Mouse (Mus musculus) neural tube, embryonic 15.5 days (tissue): ENCODE data around the gene Prmt1. TPM values are rescaled to one million over a fixed set of nuclear protein-coding genes. Genes with fewer than 3 reads are reported as not detected.

Experiments
- ATAC-seq: fragments of 200-750 bp; cut with Nextera tagmentation; 2 replicates; pipeline ENCODE4 v1.8.0; 2017; ENCODE audit warnings: mild to moderate bottlenecking, moderate TSS enrichment, moderate library complexity; ENCODE audit not compliant: low FRiP score
- H3K27ac ChIP-seq: fragments of 300-500 bp; sonication (generic); replicated peaks from 2 replicates; pipeline ENCODE4 v1.5.1; 2015; ENCODE audit warnings: mild to moderate bottlenecking, inconsistent platforms
- H3K27me3 ChIP-seq: fragments of 300-500 bp; sonication (generic); replicated peaks from 2 replicates; pipeline ENCODE4 v1.6.1; 2015; ENCODE audit warnings: inconsistent platforms
- H3K36me3 ChIP-seq: fragments of 300-500 bp; sonication (generic); 2 replicates; pipeline ENCODE4 v1.6.1; 2015; ENCODE audit warnings: inconsistent platforms
- H3K4me1 ChIP-seq: fragments of 300-500 bp; sonication (generic); 2 replicates; pipeline ENCODE4 v1.6.1; 2015; ENCODE audit warnings: inconsistent platforms
- H3K4me2 ChIP-seq: fragments of 300-500 bp; sonication (generic); 2 replicates; pipeline ENCODE4 v1.6.1; 2015; ENCODE audit warnings: inconsistent platforms, mild to moderate bottlenecking, moderate library complexity
- H3K4me3 ChIP-seq: fragments of 300-500 bp; sonication (generic); replicated peaks from 2 replicates; pipeline ENCODE4 v1.5.1; 2015; ENCODE audit warnings: mild to moderate bottlenecking, inconsistent platforms
- H3K9ac ChIP-seq: fragments of 300-500 bp; sonication (generic); replicated peaks from 2 replicates; pipeline ENCODE4 v1.6.1; 2015; ENCODE audit warnings: mild to moderate bottlenecking, inconsistent platforms
- H3K9me3 ChIP-seq: fragments of 300-500 bp; sonication (generic); replicated peaks from 2 replicates; pipeline ENCODE4 v1.6.1; 2016; ENCODE audit warnings: inconsistent platforms
- WGBS: fragments of 180-500 bp; shearing (Covaris S2); methylation state at CpG from one replicate; pipeline ENCODE4 v1.1.7; 2015; ENCODE audit warnings: mixed read lengths; 5-methylcytosine and 5-hydroxymethylcytosine counted together
- polyA plus RNA-seq: library from polyadenylated mRNA; unstranded; fragments of >200 nt; fragmentation: Nextera tagmentation; extraction: Ambion mirVana; gene quantifications from 2 replicates; pipeline ENCODE4 v1.2.1, GENCODE M21; 2015

The Prmt1 gene
- polyA plus RNA-seq, 1 experiment from 2014 or later, result 615 TPM

GRCm38 (mm10) chr7:45020225-45020624, 33.9 kb upstream of the Prmt1 start:
- Histone ChIP-seq H3K36me3 (no peaks in the 10 kb centered on the region), H3K4me3 (no peak overlapping the region), H3K27ac (no peak overlapping the region), H3K9ac (no peak overlapping the region), H3K4me2 (no peak overlapping the region), H3K4me1 (peaks cover 26% of the 10 kb centered on the region), H3K9me3 (no peaks in the 10 kb centered on the region), H3K27me3 (peaks cover 5% of the 10 kb centered on the region; the same call in 1 of the 2 replicates)
- WGBS, result 71% methylated on average over 9 of the region's 9 CpGs
- no peak for ATAC-seq

GRCm38 (mm10) chr7:45019031-45019571, 32.7 kb upstream of the Prmt1 start:
- 43% methylated on average over 8 of the region's 8 CpGs for WGBS
- no peak for ATAC-seq
- Histone ChIP-seq H3K9me3 (no peaks in the 10 kb centered on the region), H3K4me2 (peak overlapping the region; percentile 86), H3K36me3 (no peaks in the 10 kb centered on the region), H3K27me3 (peaks cover 5% of the 10 kb centered on the region; the same call in 1 of the 2 replicates), H3K4me1 (peaks cover 38% of the 10 kb centered on the region), H3K9ac (no peak overlapping the region), H3K4me3 (peak overlapping the region; percentile 91; the same call in 1 of the 2 replicates), H3K27ac (no peak overlapping the region)

GRCm38 (mm10) chr7:45017242-45018061, 31.1 kb upstream of the Prmt1 start, which contains the start of gene Rras:
Rras (plus strand) TSS chr7:45017961.
- peaks cover 15% of the 10 kb centered on the region for H3K36me3 ChIP-seq
- peak within 1 kb of the TSS; percentile 84 for H3K27ac ChIP-seq
- H3K4me1 ChIP-seq, result peaks cover 50% of the 10 kb centered on the region
- no peaks in the 10 kb centered on the region for H3K9me3 ChIP-seq
- ATAC-seq, result peak; percentile 72
- H3K4me3 ChIP-seq, result peak within 1 kb of the TSS; percentile 91
- H3K9ac ChIP-seq, result peak within 1 kb of the TSS; percentile 45
- H3K4me2 ChIP-seq, result peak within 1 kb of the TSS; percentile 86
- under 1% methylated on average over 36 of the region's 36 CpGs for WGBS
- H3K27me3 ChIP-seq, result peaks cover 5% of the 10 kb centered on the region; the same call in 1 of the 2 replicates

- Histone ChIP-seq H3K4me3 (peak overlapping the region; percentile 91), H3K4me1 (peaks cover 50% of the 10 kb centered on the region), H3K9me3 (no peaks in the 10 kb centered on the region), H3K9ac (peak overlapping the region; percentile 45), H3K4me2 (peak overlapping the region; percentile 86), H3K36me3 (peaks cover 22% of the 10 kb centered on the region), H3K27ac (peak overlapping the region; percentile 84), H3K27me3 (peaks cover 5% of the 10 kb centered on the region; the same call in 1 of the 2 replicates)
- ATAC-seq, result no peak
- WGBS, result under 1% methylated on average over 4 of the region's 4 CpGs
These were observed 30.4 kb upstream of the Prmt1 start for GRCm38 (mm10) chr7:45016761-45017160.

- H3K4me3 ChIP-seq, result peak within 1 kb of the TSS; percentile 91
- H3K9me3 ChIP-seq, result no peaks in the 10 kb centered on the region
- H3K27me3 ChIP-seq, result peaks cover 5% of the 10 kb centered on the region; the same call in 1 of the 2 replicates
- peak within 1 kb of the TSS; percentile 86 for H3K4me2 ChIP-seq
- H3K27ac ChIP-seq, result peak within 1 kb of the TSS; percentile 84
- peak; percentile 95 for ATAC-seq
- H3K36me3 ChIP-seq, result peaks cover 28% of the 10 kb centered on the region
- H3K9ac ChIP-seq, result peak within 1 kb of the TSS; percentile 88
- peaks cover 50% of the 10 kb centered on the region for H3K4me1 ChIP-seq
- under 1% methylated on average over 68 of the region's 69 CpGs for WGBS
These were observed 29.7 kb upstream of the Prmt1 start, which contains the start of gene Scaf1 for GRCm38 (mm10) chr7:45015957-45016612. Scaf1 (minus strand) TSS chr7:45016363.

GRCm38 (mm10) chr7:45015344-45015956, 29.1 kb upstream of the Prmt1 start:
- Histone ChIP-seq H3K4me3 (peak overlapping the region; percentile 91), H3K27me3 (peaks cover 5% of the 10 kb centered on the region; the same call in 1 of the 2 replicates), H3K4me2 (peak overlapping the region; percentile 86), H3K9me3 (no peaks in the 10 kb centered on the region), H3K27ac (peak overlapping the region; percentile 84), H3K36me3 (peaks cover 32% of the 10 kb centered on the region), H3K4me1 (peaks cover 50% of the 10 kb centered on the region), H3K9ac (peak overlapping the region; percentile 88)
- 2% methylated on average over 20 of the region's 20 CpGs for WGBS
- ATAC-seq, result no peak; the same call in 1 of the 2 replicates

- Histone ChIP-seq H3K27ac (no peak overlapping the region), H3K27me3 (peaks cover 5% of the 10 kb centered on the region; the same call in 1 of the 2 replicates), H3K4me2 (no peak overlapping the region), H3K4me3 (0 out of 2 replicates have a peak overlapping the region, but pooled peaks have one; percentile 91), H3K4me1 (peaks cover 50% of the 10 kb centered on the region), H3K9me3 (no peaks in the 10 kb centered on the region), H3K9ac (no peak overlapping the region), H3K36me3 (peaks cover 45% of the 10 kb centered on the region)
- ATAC-seq, result no peak
- 97% methylated on average over 3 of the region's 3 CpGs for WGBS
These were observed 27.7 kb upstream of the Prmt1 start for GRCm38 (mm10) chr7:45014096-45014451.

GRCm38 (mm10) chr7:45013366-45014095, 27.2 kb upstream of the Prmt1 start:
- no peaks in the 10 kb centered on the region for H3K27me3 ChIP-seq
- 96% methylated on average over 16 of the region's 16 CpGs for whole genome bisulfite sequencing
- H3K4me1 ChIP-seq, result peaks cover 44% of the 10 kb centered on the region
- no peak overlapping the region for H3K27ac ChIP-seq
- peaks cover 51% of the 10 kb centered on the region for H3K36me3 ChIP-seq
- H3K4me2 ChIP-seq, result no peak overlapping the region
- H3K9ac ChIP-seq, result no peak overlapping the region
- no peak for ATAC-seq
- no peaks in the 10 kb centered on the region for H3K9me3 ChIP-seq
- H3K4me3 ChIP-seq, result no peak overlapping the region

- WGBS, result 84% methylated on average over 4 of the region's 4 CpGs
- Histone ChIP-seq H3K27me3 (no peaks in the 10 kb centered on the region), H3K36me3 (peaks cover 58% of the 10 kb centered on the region)
These were observed 26.5 kb upstream of the Prmt1 start for GRCm38 (mm10) chr7:45012824-45013223.

GRCm38 (mm10) chr7:45012011-45012410, 25.6 kb upstream of the Prmt1 start:
- Histone ChIP-seq H3K27ac (no peak overlapping the region), H3K4me2 (no peak overlapping the region), H3K27me3 (no peaks in the 10 kb centered on the region), H3K4me3 (no peak overlapping the region), H3K4me1 (peaks cover 33% of the 10 kb centered on the region), H3K36me3 (peaks cover 66% of the 10 kb centered on the region), H3K9ac (no peak overlapping the region), H3K9me3 (no peaks in the 10 kb centered on the region)
- WGBS, result 99% methylated on average over 6 of the region's 6 CpGs
- no peak for ATAC-seq

More at GRCm38 (mm10) chr7:45012824-45013223, 26.5 kb upstream of the Prmt1 start:
- no peaks in the 10 kb centered on the region for H3K9me3 ChIP-seq
- no peak overlapping the region for H3K4me3 ChIP-seq
- H3K9ac ChIP-seq, result no peak overlapping the region
- H3K27ac ChIP-seq, result no peak overlapping the region
- ATAC-seq, result no peak
- H3K4me1 ChIP-seq, result peaks cover 39% of the 10 kb centered on the region
- H3K4me2 ChIP-seq, result no peak overlapping the region
